Mouse (Mus musculus): ENCODE data around the gene Il21r. TPM values are rescaled to one million over a fixed set of nuclear protein-coding genes. Genes with fewer than 3 reads are reported as not detected.

Gene Il21r
- total and polyA plus RNA-seq, 3 experiments: 103 to 252 (median 142) TPM

- dilution Hi-C loops (cut with MboI; ENCODE audit: extremely low pct_ligation_motif_present, extremely low pct_unique_long_range_greater_than_20kb, low sequenced_read_pairs): no loop called here
- TF ChIP-seq UBTF (IDR thresholded peaks at IDR 0.05; ENCODE audit: low read depth, low read length) (no peak), NELFE (IDR thresholded peaks at IDR 0.05; ENCODE audit: low read depth, low read length) (no peak), MXI1 (IDR thresholded peaks at IDR 0.05; ENCODE audit: low read depth, low read length) (0 out of 2 replicates have a peak, but pooled peaks have one; percentile 11), POLR2A (IDR thresholded peaks at IDR 0.05; ENCODE audit: low read depth, low read length) (peak; percentile 24; the same call in 1 of the 2 replicates), MAX (IDR thresholded peaks at IDR 0.05; ENCODE audit: low read length) (0 out of 2 replicates have a peak, but pooled peaks have one; percentile 18), BHLHE40 (IDR thresholded peaks at IDR 0.05; ENCODE audit: low read depth, low read length) (0 out of 2 replicates have a peak, but pooled peaks have one; percentile 4), SMC3 (IDR thresholded peaks at IDR 0.05; ENCODE audit: low read depth, low read length) (no peak), MYC (IDR thresholded peaks at IDR 0.05; ENCODE audit: low read depth, low read length) (no peak), GABPA (IDR thresholded peaks at IDR 0.05; ENCODE audit: insufficient replicate concordance, low read depth, low read length) (no peak), HCFC1 (IDR thresholded peaks at IDR 0.05; ENCODE audit: low read depth, low read length) (0 out of 2 replicates have a peak, but pooled peaks have one; percentile 1)
- Histone ChIP-seq H3K9me3 (replicated peaks; ENCODE audit: low read length) (no peaks in the 10 kb centered on the region), H3K27me3 (replicated peaks) (no peaks in the 10 kb centered on the region), H3K4me1 (ENCODE audit: control insufficient read depth in 1 of 2, insufficient read depth in 2 of 2) (peaks cover 50 to 95% of the 10 kb centered on the region in 2 experiments), H3K9ac (ENCODE audit: insufficient read depth, low read depth) (peak overlapping the region; percentile 66), H3K79me2 (replicated peaks; ENCODE audit: control insufficient read depth, extremely low read depth, insufficient read depth, poor library complexity, severe bottlenecking) (no peaks in the 10 kb centered on the region), H3K4me2 (ENCODE audit: insufficient read depth, low read depth, poor library complexity, severe bottlenecking) (peak overlapping the region; percentile 76), H3K27ac (ENCODE audit: insufficient read depth, low read depth) (peak overlapping the region; percentile 96), H3K36me3 (replicated peaks in 1 of 2; ENCODE audit: control insufficient read depth in 1 of 2, insufficient read depth in 1 of 2, low read length in 1 of 2) (no peaks in the 10 kb centered on the region), H3K4me3 (replicated peaks in 1 of 3; ENCODE audit: low read depth in 2 of 3, low read length in 2 of 3, poor library complexity in 1 of 3) (peak overlapping the region; percentile 1 to 21 (median 7))
- peak; percentile 58 for DNase-seq (ENCODE audit: extremely low read depth)
- in situ Hi-C loops (cut with MboI; ENCODE audit: low pct_ligation_motif_present, low pct_unique_long_range_greater_than_20kb, low sequenced_read_pairs): no loop called here
Measured at GRCm38 (mm10) chr7:125597083-125597482, 6.1 kb upstream of the Il21r start.

DNA sequence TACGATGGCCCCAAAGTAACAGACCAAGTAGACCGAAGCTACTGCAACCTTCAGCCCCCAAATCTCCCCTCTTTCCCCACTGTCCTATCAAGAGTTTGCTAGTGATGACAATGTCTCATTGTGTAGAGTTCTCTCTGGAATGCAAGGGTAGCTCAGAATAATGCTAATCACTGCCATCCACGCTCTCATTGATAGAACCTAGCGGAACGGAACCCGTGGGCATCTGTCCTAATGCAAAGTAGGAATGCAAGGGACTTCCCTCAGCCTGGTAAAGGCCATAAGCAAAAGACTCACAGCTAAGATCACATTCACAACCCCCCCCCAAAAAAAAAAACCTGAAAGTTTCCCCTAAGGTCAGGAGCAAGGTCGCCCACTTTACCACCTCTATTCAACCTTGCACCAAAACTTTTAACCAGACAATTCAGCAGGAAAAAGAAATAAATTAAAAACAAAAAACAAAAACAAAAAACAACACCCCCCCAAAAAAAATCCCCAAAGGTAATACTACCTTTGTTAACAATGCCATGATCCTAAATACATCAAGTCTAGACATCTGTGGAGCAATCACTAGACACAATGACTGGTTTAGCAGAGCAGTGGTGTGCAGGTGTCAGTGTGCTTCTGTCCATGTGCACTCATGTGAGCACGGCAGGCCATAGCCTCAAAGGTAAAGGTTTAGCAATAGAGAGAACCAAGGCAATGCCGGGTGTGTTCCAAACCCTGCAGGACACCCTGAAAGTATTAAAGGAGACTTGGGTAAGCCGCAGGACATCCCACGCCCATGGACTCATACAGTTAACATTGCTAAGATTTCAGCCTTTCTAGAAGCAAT lies 5.5 kb upstream of the Il21r start:
- no peaks in the 10 kb centered on the region for H3K27me3 ChIP-seq (replicated peaks)
- peak; percentile 53 for DNase-seq (ENCODE audit: extremely low read depth)
- peaks cover 46 to 92% of the 10 kb centered on the region in 2 experiments for H3K4me1 ChIP-seq (ENCODE audit: control insufficient read depth in 1 of 2, insufficient read depth in 2 of 2)
- peak overlapping the region; percentile 76 for H3K4me2 ChIP-seq (ENCODE audit: insufficient read depth, low read depth, poor library complexity, severe bottlenecking)
- dilution Hi-C loops (cut with MboI; ENCODE audit: extremely low pct_ligation_motif_present, extremely low pct_unique_long_range_greater_than_20kb, low sequenced_read_pairs): no loop called here
- in situ Hi-C loops (cut with MboI; ENCODE audit: low pct_ligation_motif_present, low pct_unique_long_range_greater_than_20kb, low sequenced_read_pairs): no loop called here
- no peaks in the 10 kb centered on the region for H3K36me3 ChIP-seq (replicated peaks in 1 of 2; ENCODE audit: control insufficient read depth in 1 of 2, insufficient read depth in 1 of 2, low read length in 1 of 2)
- H3K9me3 ChIP-seq (replicated peaks; ENCODE audit: low read length): no peaks in the 10 kb centered on the region
- peak overlapping the region; percentile 66 for H3K9ac ChIP-seq (ENCODE audit: insufficient read depth, low read depth)
- peak overlapping the region in 2 of 3 experiments; percentile 7 to 21 for H3K4me3 ChIP-seq (replicated peaks in 1 of 3; ENCODE audit: low read depth in 2 of 3, low read length in 2 of 3, poor library complexity in 1 of 3)
- H3K27ac ChIP-seq (ENCODE audit: insufficient read depth, low read depth): peak overlapping the region; percentile 96
- H3K79me2 ChIP-seq (replicated peaks; ENCODE audit: control insufficient read depth, extremely low read depth, insufficient read depth, poor library complexity, severe bottlenecking): no peaks in the 10 kb centered on the region
- TF ChIP-seq CHD2 (IDR thresholded peaks at IDR 0.05; ENCODE audit: low read length) (peak; percentile 36; the same call in 1 of the 2 replicates), JUN (IDR thresholded peaks at IDR 0.05; ENCODE audit: insufficient read depth, low read depth, low read length) (no peak), TCF12 (IDR thresholded peaks at IDR 0.05; ENCODE audit: low read depth, low read length) (peak; percentile 51; the same call in 1 of the 2 replicates), ZNF384 (IDR thresholded peaks at IDR 0.05; ENCODE audit: low read depth, low read length) (peak; percentile 89), USF1 (IDR thresholded peaks at IDR 0.05; ENCODE audit: low read depth, low read length) (no peak), USF2 (conservative IDR thresholded peaks at IDR 0.05; ENCODE audit: low read depth, low read length) (no peak), RCOR1 (conservative IDR thresholded peaks at IDR 0.05; ENCODE audit: low read depth, low read length) (peak; percentile 30; the same call in 1 of the 2 replicates), MAX (IDR thresholded peaks at IDR 0.05; ENCODE audit: low read length) (peak; percentile 76), MXI1 (IDR thresholded peaks at IDR 0.05; ENCODE audit: low read depth, low read length) (peak; percentile 50; the same call in 1 of the 2 replicates), UBTF (IDR thresholded peaks at IDR 0.05; ENCODE audit: low read depth, low read length) (no peak), ZC3H11A (IDR thresholded peaks at IDR 0.05; ENCODE audit: low read depth, low read length) (no peak), SMC3 (IDR thresholded peaks at IDR 0.05; ENCODE audit: low read depth, low read length) (no peak), BHLHE40 (IDR thresholded peaks at IDR 0.05; ENCODE audit: low read depth, low read length) (peak; percentile 93), HCFC1 (IDR thresholded peaks at IDR 0.05; ENCODE audit: low read depth, low read length) (peak; percentile 23; the same call in 1 of the 2 replicates), MYC (IDR thresholded peaks at IDR 0.05; ENCODE audit: low read depth, low read length) (peak; percentile 81), POLR2AphosphoS2 (IDR thresholded peaks at IDR 0.05; ENCODE audit: low read depth, low read length) (no peak), NELFE (IDR thresholded peaks at IDR 0.05; ENCODE audit: low read depth, low read length) (no peak), IRF4 (IDR thresholded peaks at IDR 0.05; ENCODE audit: low read depth, low read length) (peak; percentile 45; the same call in 1 of the 2 replicates), ZMIZ1 (IDR thresholded peaks at IDR 0.05; ENCODE audit: low read depth, low read length) (no peak), MEF2A (IDR thresholded peaks at IDR 0.05; ENCODE audit: borderline replicate concordance, low read depth, low read length) (peak; percentile 10; the same call in 1 of the 2 replicates), SIN3A (IDR thresholded peaks at IDR 0.05; ENCODE audit: low read length) (peak; percentile 71), E2F4 (IDR thresholded peaks at IDR 0.05; ENCODE audit: insufficient replicate concordance, low read depth, low read length) (no peak), ELF1 (IDR thresholded peaks at IDR 0.05; ENCODE audit: low read depth, low read length) (no peak), POLR2A (IDR thresholded peaks at IDR 0.05; ENCODE audit: low read depth, low read length) (peak; percentile 8; the same call in 1 of the 2 replicates), JUND (conservative IDR thresholded peaks at IDR 0.05; ENCODE audit: low read depth, low read length) (no peak), CTCF (conservative IDR thresholded peaks at IDR 0.05 in 1 of 2, IDR thresholded peaks at IDR 0.05 in 1 of 2; ENCODE audit: low read depth in 2 of 2, low read length in 2 of 2) (no peak), RAD21 (IDR thresholded peaks at IDR 0.05; ENCODE audit: low read depth, low read length) (no peak)
